Mouse (Mus musculus): ENCODE results near the gene Mark4. TPM values are rescaled to one million over a fixed set of nuclear protein-coding genes. Genes with fewer than 3 reads are reported as not detected.

Gene Mark4
- polyA plus RNA-seq, 1 experiment from 2014 or later = 10.0 TPM

DNA sequence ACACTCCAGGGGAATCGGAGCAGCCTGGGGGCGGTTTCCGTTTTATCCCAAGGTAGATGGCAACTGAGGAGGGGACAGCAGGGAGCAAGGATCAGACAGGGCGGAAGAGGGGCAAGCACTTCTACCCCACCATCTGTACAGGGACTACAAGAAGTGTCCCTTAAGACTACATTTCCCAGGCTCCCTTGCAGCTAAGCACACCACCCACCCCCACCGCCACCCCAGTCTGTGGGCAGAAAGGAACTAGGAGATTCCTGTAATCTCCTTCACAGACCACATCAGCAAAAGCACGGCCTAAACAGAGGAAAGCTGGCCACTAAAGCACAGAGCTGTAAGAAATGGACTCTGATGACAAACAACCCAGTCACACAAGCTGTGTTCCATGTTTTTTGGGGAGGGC is 32.3 kb downstream of the Mark4 start:
- DNase-seq (ENCODE audit: low spot score) (no peak), ATAC-seq (ENCODE audit: insufficient number of reproducible peaks, low FRiP score, low TSS enrichment, low read depth) (no peak)
- H3K27me3 ChIP-seq (ENCODE audit: control insufficient read depth, insufficient read depth, low read length) = no peaks in the 10 kb centered on the region
- H3K4me2 ChIP-seq (ENCODE audit: low read depth, severe bottlenecking) = no peak overlapping the region
- no peaks in the 10 kb centered on the region for H3K9me3 ChIP-seq (ENCODE audit: control insufficient read depth, low read length)
- no peak overlapping the region for H3K9ac ChIP-seq (ENCODE audit: low read length)
- H3K27ac ChIP-seq (replicated peaks; ENCODE audit: low read depth, low read length) = no peak overlapping the region
- H3K4me1 ChIP-seq (ENCODE audit: control insufficient read depth, insufficient read depth, low read length) = no peaks in the 10 kb centered on the region
- no peak overlapping the region for H3K4me3 ChIP-seq (ENCODE audit: low read depth, low read length)
- H3K36me3 ChIP-seq (ENCODE audit: control insufficient read depth, insufficient read depth, low read length) = peaks cover 19% of the 10 kb centered on the region
- 73% methylated on average over 6 of the region's 6 CpGs for WGBS

DNA sequence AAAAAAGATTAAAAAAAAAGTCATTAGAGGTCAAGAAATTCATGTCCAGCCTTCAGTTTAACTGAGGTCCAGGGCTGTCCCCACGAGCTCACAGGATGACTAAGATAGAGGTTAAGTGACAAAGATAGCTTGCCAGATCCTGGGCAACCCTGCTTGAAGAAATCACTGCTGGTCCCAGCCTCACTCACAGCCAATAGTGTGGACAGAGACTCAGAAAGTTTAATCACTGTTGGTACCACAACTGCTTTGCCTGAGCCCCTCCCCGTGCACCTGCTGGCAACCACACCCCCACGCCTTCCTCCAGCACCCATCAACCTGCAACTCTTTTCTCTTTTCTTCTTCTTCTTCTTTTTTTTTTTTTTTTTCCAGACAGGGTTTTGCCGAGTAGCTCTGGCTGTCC is 34.6 kb downstream of the Mark4 start:
- WGBS = 54% methylated on average over 4 of the region's 4 CpGs
- Histone ChIP-seq H3K4me2 (ENCODE audit: low read depth, severe bottlenecking) (no peak overlapping the region), H3K27me3 (ENCODE audit: control insufficient read depth, insufficient read depth, low read length) (peaks cover 21% of the 10 kb centered on the region), H3K36me3 (ENCODE audit: control insufficient read depth, insufficient read depth, low read length) (peaks cover 16% of the 10 kb centered on the region), H3K9ac (ENCODE audit: low read length) (no peak overlapping the region), H3K4me1 (ENCODE audit: control insufficient read depth, insufficient read depth, low read length) (no peaks in the 10 kb centered on the region), H3K9me3 (ENCODE audit: control insufficient read depth, low read length) (no peaks in the 10 kb centered on the region), H3K4me3 (ENCODE audit: low read depth, low read length) (no peak overlapping the region), H3K27ac (replicated peaks; ENCODE audit: low read depth, low read length) (no peak overlapping the region)
- DNase-seq (ENCODE audit: low spot score) = no peak
- ATAC-seq (ENCODE audit: insufficient number of reproducible peaks, low FRiP score, low TSS enrichment, low read depth) = no peak

DNA sequence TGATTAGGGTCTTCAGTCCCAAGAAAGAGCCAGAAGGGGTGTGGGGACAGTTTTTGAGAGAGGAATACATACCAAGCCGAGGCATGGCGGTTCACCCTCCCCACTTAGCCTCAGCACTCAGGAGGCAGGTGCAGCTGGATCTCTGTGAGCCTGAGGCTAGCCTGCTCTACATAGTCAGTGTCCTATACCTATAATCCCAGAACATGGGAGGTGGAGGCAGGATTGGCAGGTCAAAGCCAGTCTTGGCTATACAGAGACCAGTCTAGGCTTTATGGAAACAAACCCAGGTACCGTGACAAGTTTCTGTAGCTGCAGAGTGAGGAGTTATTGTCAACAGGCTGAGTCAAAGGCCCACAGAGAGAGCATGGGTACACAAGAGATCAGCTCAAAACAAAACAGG is 35.5 kb downstream of the Mark4 start:
- Histone ChIP-seq H3K4me1 (ENCODE audit: control insufficient read depth, insufficient read depth, low read length) (no peaks in the 10 kb centered on the region), H3K4me2 (ENCODE audit: low read depth, severe bottlenecking) (no peak overlapping the region), H3K27me3 (ENCODE audit: control insufficient read depth, insufficient read depth, low read length) (peaks cover 28% of the 10 kb centered on the region), H3K9ac (ENCODE audit: low read length) (no peak overlapping the region), H3K36me3 (ENCODE audit: control insufficient read depth, insufficient read depth, low read length) (peaks cover 16% of the 10 kb centered on the region), H3K27ac (replicated peaks; ENCODE audit: low read depth, low read length) (no peak overlapping the region), H3K9me3 (ENCODE audit: control insufficient read depth, low read length) (no peaks in the 10 kb centered on the region), H3K4me3 (ENCODE audit: low read depth, low read length) (no peak overlapping the region)
- no peak for DNase-seq (ENCODE audit: low spot score)
- ATAC-seq (ENCODE audit: insufficient number of reproducible peaks, low FRiP score, low TSS enrichment, low read depth) = no peak
- WGBS = 85% methylated on average over 3 of the region's 3 CpGs

DNA sequence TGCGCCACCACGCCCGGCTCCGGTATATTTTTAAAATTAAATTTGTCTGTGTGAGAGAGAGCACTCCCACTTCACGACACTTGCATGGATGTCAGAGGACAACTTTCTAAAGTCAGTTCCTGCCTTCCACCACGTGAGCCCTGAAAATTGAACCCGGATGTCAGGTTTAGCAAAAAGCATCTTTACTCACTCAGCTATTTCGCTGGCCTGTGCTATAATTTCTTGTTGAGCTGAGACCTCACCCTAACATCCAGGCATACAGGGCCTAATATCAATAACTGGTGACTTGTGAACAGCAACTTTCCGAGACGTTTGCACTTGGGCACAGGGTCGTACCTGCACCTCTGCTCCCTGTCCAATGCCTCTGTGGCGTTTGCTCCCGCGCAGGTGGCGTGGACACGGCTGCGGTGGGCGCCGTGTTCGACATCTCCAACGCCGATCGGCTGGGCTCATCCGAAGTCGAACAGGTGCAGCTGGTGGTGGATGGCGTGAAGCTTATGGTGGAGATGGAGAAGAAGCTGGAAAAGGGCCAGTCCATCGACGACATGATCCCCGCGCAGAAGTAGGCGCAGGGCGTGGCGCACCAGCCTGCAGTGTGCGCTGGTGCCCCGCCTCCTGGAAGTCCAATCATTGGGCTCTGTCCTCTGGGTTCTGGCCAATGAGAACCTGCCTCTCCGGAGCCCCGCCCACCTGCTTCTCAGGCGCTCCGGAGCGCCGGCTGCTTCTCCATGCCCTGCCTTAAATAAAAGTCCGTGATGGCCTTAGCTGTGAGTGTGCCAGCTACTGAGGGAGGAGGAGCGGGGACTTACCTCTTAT is 37.6 kb downstream of the Mark4 start:
- WGBS = 13% methylated on average over 43 of the region's 43 CpGs
- Histone ChIP-seq H3K36me3 (ENCODE audit: control insufficient read depth, insufficient read depth, low read length) (peaks cover 3% of the 10 kb centered on the region; the same call in 1 of the 2 replicates), H3K9me3 (ENCODE audit: control insufficient read depth, low read length) (no peaks in the 10 kb centered on the region), H3K9ac (ENCODE audit: low read length) (no peak overlapping the region), H3K4me3 (ENCODE audit: low read depth, low read length) (peak overlapping the region; percentile 15), H3K27me3 (ENCODE audit: control insufficient read depth, insufficient read depth, low read length) (peaks cover 28% of the 10 kb centered on the region), H3K4me2 (ENCODE audit: low read depth, severe bottlenecking) (peak overlapping the region; percentile 35), H3K4me1 (ENCODE audit: control insufficient read depth, insufficient read depth, low read length) (no peaks in the 10 kb centered on the region), H3K27ac (replicated peaks; ENCODE audit: low read depth, low read length) (no peak overlapping the region)
- ATAC-seq (ENCODE audit: insufficient number of reproducible peaks, low FRiP score, low TSS enrichment, low read depth) = peak; percentile 90
- peak; percentile 85 for DNase-seq (ENCODE audit: low spot score)

DNA sequence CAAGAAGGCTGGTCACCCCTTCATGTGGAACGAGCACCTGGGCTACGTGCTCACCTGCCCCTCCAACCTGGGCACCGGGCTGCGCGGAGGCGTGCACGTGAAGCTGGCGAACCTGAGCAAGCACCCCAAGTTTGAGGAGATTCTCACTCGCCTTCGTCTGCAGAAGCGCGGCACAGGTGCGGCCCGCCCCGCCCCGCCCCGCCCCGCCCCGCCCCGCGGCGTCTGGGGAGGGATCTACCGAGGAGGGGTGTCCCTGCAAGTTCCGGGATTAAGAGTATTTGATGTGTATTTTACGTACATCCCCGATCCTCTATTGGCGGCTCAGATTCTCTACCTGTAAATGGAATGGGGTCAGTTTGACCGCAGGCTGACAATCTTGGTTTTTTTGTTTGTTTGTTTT is 38.5 kb downstream of the Mark4 start:
- no peak overlapping the region for H3K4me2 ChIP-seq (ENCODE audit: low read depth, severe bottlenecking)
- H3K27ac ChIP-seq (replicated peaks; ENCODE audit: low read depth, low read length) = no peak overlapping the region
- no peaks in the 10 kb centered on the region for H3K36me3 ChIP-seq (ENCODE audit: control insufficient read depth, insufficient read depth, low read length)
- no peak overlapping the region for H3K9ac ChIP-seq (ENCODE audit: low read length)
- H3K4me1 ChIP-seq (ENCODE audit: control insufficient read depth, insufficient read depth, low read length) = no peaks in the 10 kb centered on the region
- no peak for ATAC-seq (ENCODE audit: insufficient number of reproducible peaks, low FRiP score, low TSS enrichment, low read depth)
- no peaks in the 10 kb centered on the region for H3K9me3 ChIP-seq (ENCODE audit: control insufficient read depth, low read length)
- DNase-seq (ENCODE audit: low spot score) = no peak
- no peak overlapping the region for H3K4me3 ChIP-seq (ENCODE audit: low read depth, low read length)
- H3K27me3 ChIP-seq (ENCODE audit: control insufficient read depth, insufficient read depth, low read length) = peaks cover 31% of the 10 kb centered on the region
- 7% methylated on average over 28 of the region's 28 CpGs for WGBS

DNA sequence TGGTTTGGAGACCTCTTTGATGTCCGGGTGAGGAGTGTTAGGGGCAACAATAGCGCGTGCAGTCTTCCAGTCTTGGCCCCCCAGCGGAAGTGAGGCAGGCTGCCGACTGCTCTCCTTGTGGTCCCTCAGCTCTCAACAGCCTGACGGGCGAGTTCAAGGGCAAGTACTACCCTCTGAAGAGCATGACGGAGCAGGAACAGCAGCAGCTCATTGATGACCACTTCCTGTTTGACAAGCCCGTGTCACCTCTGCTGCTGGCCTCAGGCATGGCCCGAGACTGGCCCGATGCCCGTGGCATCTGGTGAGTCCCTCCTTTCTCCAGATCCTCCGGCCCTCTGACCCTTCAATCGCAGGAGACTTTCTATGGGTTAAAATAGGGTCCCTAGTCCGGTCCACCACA is 42.0 kb downstream of the Mark4 start:
- 75% methylated on average over 15 of the region's 15 CpGs for WGBS
- no peak for ATAC-seq (ENCODE audit: insufficient number of reproducible peaks, low FRiP score, low TSS enrichment, low read depth)
- H3K27ac ChIP-seq (replicated peaks; ENCODE audit: low read depth, low read length) = no peak overlapping the region
- no peak for DNase-seq (ENCODE audit: low spot score)
- no peak overlapping the region for H3K9ac ChIP-seq (ENCODE audit: low read length)
- H3K4me1 ChIP-seq (ENCODE audit: control insufficient read depth, insufficient read depth, low read length) = no peaks in the 10 kb centered on the region
- no peak overlapping the region for H3K4me2 ChIP-seq (ENCODE audit: low read depth, severe bottlenecking)
- no peak overlapping the region for H3K4me3 ChIP-seq (ENCODE audit: low read depth, low read length)
- peaks cover 31% of the 10 kb centered on the region for H3K27me3 ChIP-seq (ENCODE audit: control insufficient read depth, insufficient read depth, low read length)
- no peaks in the 10 kb centered on the region for H3K36me3 ChIP-seq (ENCODE audit: control insufficient read depth, insufficient read depth, low read length)
- H3K9me3 ChIP-seq (ENCODE audit: control insufficient read depth, low read length) = no peaks in the 10 kb centered on the region

DNA sequence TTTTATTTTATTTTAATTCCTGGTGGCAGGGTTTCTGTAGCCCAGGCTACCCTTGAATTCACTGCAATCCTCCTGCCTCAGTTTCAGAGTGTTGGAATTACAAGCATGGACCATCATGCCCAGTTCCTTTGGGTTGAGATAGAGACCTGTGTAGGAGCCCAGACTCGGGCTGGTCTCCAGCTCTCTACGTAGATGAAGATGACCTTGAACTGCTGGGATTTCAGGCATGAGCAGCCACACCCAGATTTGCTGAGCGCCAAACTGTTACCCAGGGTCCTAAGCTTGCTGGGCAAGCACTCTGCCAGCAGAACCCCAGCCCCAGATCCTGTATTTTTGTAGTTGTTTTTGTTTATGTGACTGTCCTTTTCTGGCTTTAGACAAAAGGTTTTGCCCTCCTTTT is 45.1 kb downstream of the Mark4 start:
- H3K36me3 ChIP-seq (ENCODE audit: control insufficient read depth, insufficient read depth, low read length) = no peaks in the 10 kb centered on the region
- no peak for ATAC-seq (ENCODE audit: insufficient number of reproducible peaks, low FRiP score, low TSS enrichment, low read depth)
- H3K27me3 ChIP-seq (ENCODE audit: control insufficient read depth, insufficient read depth, low read length) = peaks cover 5% of the 10 kb centered on the region; the same call in 1 of the 2 replicates
- no peaks in the 10 kb centered on the region for H3K9me3 ChIP-seq (ENCODE audit: control insufficient read depth, low read length)
- no peak overlapping the region for H3K27ac ChIP-seq (replicated peaks; ENCODE audit: low read depth, low read length)
- DNase-seq (ENCODE audit: low spot score) = no peak
- WGBS = 87% methylated on average over 3 of the region's 3 CpGs
- H3K4me3 ChIP-seq (ENCODE audit: low read depth, low read length) = no peak overlapping the region
- no peak overlapping the region for H3K9ac ChIP-seq (ENCODE audit: low read length)
- no peaks in the 10 kb centered on the region for H3K4me1 ChIP-seq (ENCODE audit: control insufficient read depth, insufficient read depth, low read length)
- no peak overlapping the region for H3K4me2 ChIP-seq (ENCODE audit: low read depth, severe bottlenecking)

DNA sequence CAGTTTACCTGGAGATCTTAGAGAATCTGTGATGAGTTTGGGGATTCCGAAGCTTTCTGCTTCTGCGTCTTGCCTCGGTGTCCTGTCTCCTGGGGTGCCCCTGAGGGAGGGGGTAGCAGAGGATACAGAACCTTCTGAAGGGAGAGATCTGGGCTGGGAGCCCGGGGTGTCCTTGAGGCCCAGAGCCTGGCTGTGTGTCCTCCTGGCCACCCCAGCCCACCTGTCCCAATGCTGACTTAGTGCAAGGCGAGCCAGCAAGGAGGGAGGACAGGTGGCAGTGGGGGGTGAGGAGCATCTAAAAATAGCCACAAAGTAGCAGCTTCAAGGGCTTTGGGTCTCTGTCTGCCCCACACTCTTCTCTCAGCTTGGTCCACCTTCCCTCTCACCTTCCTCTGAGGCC is 46.8 kb downstream of the Mark4 start:
- DNase-seq (ENCODE audit: low spot score) = no peak
- Histone ChIP-seq H3K27me3 (ENCODE audit: control insufficient read depth, insufficient read depth, low read length) (peaks cover 3% of the 10 kb centered on the region; the same call in 1 of the 2 replicates), H3K4me2 (ENCODE audit: low read depth, severe bottlenecking) (no peak overlapping the region), H3K9ac (ENCODE audit: low read length) (no peak overlapping the region), H3K9me3 (ENCODE audit: control insufficient read depth, low read length) (no peaks in the 10 kb centered on the region), H3K4me3 (ENCODE audit: low read depth, low read length) (no peak overlapping the region), H3K4me1 (ENCODE audit: control insufficient read depth, insufficient read depth, low read length) (no peaks in the 10 kb centered on the region), H3K27ac (replicated peaks; ENCODE audit: low read depth, low read length) (no peak overlapping the region), H3K36me3 (ENCODE audit: control insufficient read depth, insufficient read depth, low read length) (no peaks in the 10 kb centered on the region)
- ATAC-seq (ENCODE audit: insufficient number of reproducible peaks, low FRiP score, low TSS enrichment, low read depth) = no peak
- WGBS = 70% methylated on average over 5 of the region's 5 CpGs

Data from limb, embryonic 11.5 days (tissue).